Mouse (Mus musculus) midbrain, embryonic 10.5 days (tissue): ENCODE results near the gene Hectd4. TPM values are rescaled to one million over a fixed set of nuclear protein-coding genes. Genes with fewer than 3 reads are reported as not detected.
"Not testable (repeated sequence)": the region's sequence is repeated elsewhere in the genome, so short reads cannot be mapped to it uniquely, and the experiment has no call there.

Experiments
- DNase-seq: peaks from one replicate; pipeline ENCODE4 v3.0.0-alpha.2; 2017; ENCODE audit warnings: low spot score
- H3K27ac ChIP-seq: fragments of 300-500 bp; sonication (generic); replicated peaks from 2 replicates; pipeline ENCODE4 v1.5.1; 2016; ENCODE audit warnings: mild to moderate bottlenecking
- H3K27me3 ChIP-seq: fragments of 300-500 bp; sonication (generic); 2 replicates; pipeline ENCODE4 v1.6.1; 2016; ENCODE audit warnings: low read depth, mild to moderate bottlenecking; ENCODE audit not compliant: poor library complexity, severe bottlenecking
- H3K36me3 ChIP-seq: fragments of 300-500 bp; sonication (generic); 2 replicates; pipeline ENCODE4 v1.6.1; 2016; ENCODE audit warnings: mild to moderate bottlenecking, moderate library complexity
- H3K4me1 ChIP-seq: fragments of 300-500 bp; sonication (generic); 2 replicates; pipeline ENCODE4 v1.6.1; 2016
- H3K4me3 ChIP-seq: fragments of 300-500 bp; sonication (generic); 2 replicates; pipeline ENCODE4 v1.5.1; 2016; ENCODE audit warnings: mild to moderate bottlenecking, moderate library complexity
- H3K9me3 ChIP-seq: fragments of 300-500 bp; sonication (generic); replicated peaks from 2 replicates; pipeline ENCODE4 v1.6.1; 2016; ENCODE audit warnings: mild to moderate bottlenecking
- WGBS: fragments of 180-500 bp; shearing (Covaris S2); methylation state at CpG from one replicate; pipeline ENCODE4 v1.1.7; 2016; 5-methylcytosine and 5-hydroxymethylcytosine counted together
- polyA plus RNA-seq: library from polyadenylated mRNA; unstranded; fragments of >200 nt; fragmentation: Nextera tagmentation; extraction: Ambion mirVana; gene quantifications from 2 replicates; pipeline ENCODE4 v1.2.1, GENCODE M21; 2016

Hectd4 gene
- polyA plus RNA-seq, 1 experiment from 2014 or later: 3.9 TPM

- Histone ChIP-seq H3K27me3 (no peaks in the 10 kb centered on the region), H3K36me3 (peaks cover 100% of the 10 kb centered on the region), H3K4me3 (no peak overlapping the region), H3K9me3 (no peaks in the 10 kb centered on the region), H3K4me1 (no peaks in the 10 kb centered on the region), H3K27ac (no peak overlapping the region)
- DNase-seq: no peak
- WGBS: 93% methylated on average over 7 of the region's 7 CpGs
These were observed 143.4 kb downstream of the Hectd4 start for GRCm38 (mm10) chr5:121363441-121363840.

GRCm38 (mm10) chr5:121366449-121367225 lies 146.6 kb downstream of the Hectd4 start:
- H3K27me3 ChIP-seq: no peaks in the 10 kb centered on the region
- DNase-seq: no peak
- H3K4me3 ChIP-seq: no peak overlapping the region
- WGBS: 89% methylated on average over 16 of the region's 16 CpGs
- H3K4me1 ChIP-seq: no peaks in the 10 kb centered on the region
- no peaks in the 10 kb centered on the region for H3K9me3 ChIP-seq
- peaks cover 97% of the 10 kb centered on the region for H3K36me3 ChIP-seq
- H3K27ac ChIP-seq: no peak overlapping the region

GRCm38 (mm10) chr5:121367255-121367654 lies 147.2 kb downstream of the Hectd4 start:
- no peaks in the 10 kb centered on the region for H3K27me3 ChIP-seq
- no peak overlapping the region for H3K27ac ChIP-seq
- no peak overlapping the region for H3K4me3 ChIP-seq
- peaks cover 97% of the 10 kb centered on the region for H3K36me3 ChIP-seq
- no peaks in the 10 kb centered on the region for H3K9me3 ChIP-seq
- DNase-seq: no peak
- no peaks in the 10 kb centered on the region for H3K4me1 ChIP-seq
- WGBS: 88% methylated on average over 4 of the region's 4 CpGs

- no peak overlapping the region for H3K27ac ChIP-seq
- no peaks in the 10 kb centered on the region for H3K4me1 ChIP-seq
- H3K36me3 ChIP-seq: peaks cover 95% of the 10 kb centered on the region
- H3K27me3 ChIP-seq: no peaks in the 10 kb centered on the region
- DNase-seq: no peak
- 94% methylated on average over 6 of the region's 6 CpGs for WGBS
- H3K9me3 ChIP-seq: no peaks in the 10 kb centered on the region
- H3K4me3 ChIP-seq: no peak overlapping the region
These were observed 151.7 kb downstream of the Hectd4 start for GRCm38 (mm10) chr5:121371712-121372111.

- peaks cover 94% of the 10 kb centered on the region for H3K36me3 ChIP-seq
- H3K4me3 ChIP-seq: no peak overlapping the region
- H3K4me1 ChIP-seq: no peaks in the 10 kb centered on the region
- DNase-seq: no peak
- H3K27me3 ChIP-seq: no peaks in the 10 kb centered on the region
- 90% methylated on average over 3 of the region's 3 CpGs for WGBS
- H3K9me3 ChIP-seq: no peaks in the 10 kb centered on the region
- no peak overlapping the region for H3K27ac ChIP-seq
These were observed 154.8 kb downstream of the Hectd4 start for GRCm38 (mm10) chr5:121374790-121375189.

- peaks cover 95% of the 10 kb centered on the region for H3K36me3 ChIP-seq
- H3K4me1 ChIP-seq, H3K27me3 ChIP-seq, H3K9me3 ChIP-seq, H3K27ac ChIP-seq, H3K4me3 ChIP-seq, DNase-seq: not testable (repeated sequence)
- 70% methylated on average over 5 of the region's 5 CpGs for WGBS
These were observed 157.0 kb downstream of the Hectd4 start for GRCm38 (mm10) chr5:121376972-121377371.

- whole genome bisulfite sequencing: 93% methylated on average over 13 of the region's 13 CpGs
- Histone ChIP-seq H3K4me1 (peaks cover 2% of the 10 kb centered on the region; the same call in 1 of the 2 replicates), H3K27me3 (no peaks in the 10 kb centered on the region), H3K36me3 (peaks cover 92% of the 10 kb centered on the region), H3K4me3 (no peak overlapping the region), H3K9me3 (peaks cover 6% of the 10 kb centered on the region; the same call in 1 of the 2 replicates), H3K27ac (no peak overlapping the region)
- DNase-seq: no peak
These were observed 158.7 kb downstream of the Hectd4 start for GRCm38 (mm10) chr5:121378678-121379256.

GRCm38 (mm10) chr5:121380692-121381091 lies 160.7 kb downstream of the Hectd4 start:
- Histone ChIP-seq H3K27ac (no peak overlapping the region), H3K4me1 (peaks cover 13% of the 10 kb centered on the region), H3K4me3 (no peak overlapping the region), H3K9me3 (peaks cover 6% of the 10 kb centered on the region; the same call in 1 of the 2 replicates), H3K27me3 (no peaks in the 10 kb centered on the region), H3K36me3 (peaks cover 75% of the 10 kb centered on the region)
- 94% methylated on average over 2 of the region's 2 CpGs for WGBS
- no peak for DNase-seq

GRCm38 (mm10) chr5:121383857-121384756 lies 164.1 kb downstream of the Hectd4 start:
- 75% methylated on average over 10 of the region's 10 CpGs for WGBS
- DNase-seq: no peak
- H3K27me3 ChIP-seq: peaks cover 17% of the 10 kb centered on the region

GRCm38 (mm10) chr5:121384757-121385460 lies 164.9 kb downstream of the Hectd4 start:
- WGBS: 3% methylated on average over 43 of the region's 47 CpGs
- Histone ChIP-seq H3K27me3 (peaks cover 17% of the 10 kb centered on the region), H3K36me3 (peaks cover 34% of the 10 kb centered on the region), H3K4me1 (peaks cover 28% of the 10 kb centered on the region), H3K27ac (peak overlapping the region; percentile 88), H3K4me3 (peak overlapping the region; percentile 72), H3K9me3 (peaks cover 6% of the 10 kb centered on the region; the same call in 1 of the 2 replicates)
- peak; percentile 66 for DNase-seq

More at GRCm38 (mm10) chr5:121383857-121384756, 164.1 kb downstream of the Hectd4 start:
- Histone ChIP-seq H3K27ac (peak overlapping the region; percentile 88; the same call in 1 of the 2 replicates), H3K9me3 (peaks cover 6% of the 10 kb centered on the region; the same call in 1 of the 2 replicates), H3K36me3 (peaks cover 42% of the 10 kb centered on the region), H3K4me1 (peaks cover 23% of the 10 kb centered on the region), H3K4me3 (peak overlapping the region; percentile 72)

GRCm38 (mm10) chr5:121385461-121386119 lies 165.6 kb downstream of the Hectd4 start, which contains the start of gene Trafd1:
Trafd1 (minus strand) TSS chr5:121385632.
- H3K27ac ChIP-seq: peak within 1 kb of the TSS; percentile 88
- DNase-seq: peak; percentile 94
- H3K36me3 ChIP-seq: peaks cover 28% of the 10 kb centered on the region
- H3K4me1 ChIP-seq: peaks cover 28% of the 10 kb centered on the region
- under 1% methylated on average over 43 of the region's 45 CpGs for WGBS
- H3K27me3 ChIP-seq: peaks cover 17% of the 10 kb centered on the region
- H3K9me3 ChIP-seq: peaks cover 5% of the 10 kb centered on the region; the same call in 1 of the 2 replicates
- H3K4me3 ChIP-seq: peak within 1 kb of the TSS; percentile 72
